Mouse (Mus musculus): ENCODE data around the gene Man2a1.

DNA sequence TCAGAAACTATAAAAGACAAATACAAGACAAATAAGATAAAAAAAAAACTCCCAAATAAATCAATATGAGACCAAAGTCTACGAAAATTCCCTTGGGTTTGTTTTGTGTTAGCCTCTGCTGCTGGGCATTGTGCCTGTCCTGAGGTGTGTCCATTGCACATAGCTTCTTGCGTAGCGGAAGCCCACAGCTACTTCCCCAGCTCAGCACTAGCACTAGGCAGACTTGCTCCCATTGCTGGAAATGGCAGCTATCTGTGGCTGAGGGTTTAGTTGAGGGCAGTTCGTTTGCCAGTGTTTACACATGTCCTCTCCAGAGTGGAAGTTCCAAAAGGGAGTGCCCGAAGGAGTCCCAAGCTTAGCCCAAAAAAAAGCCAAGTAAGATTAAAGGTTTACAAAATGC is 146.9 kb downstream of the Man2a1 start:
- no peak for TF ChIP-seq POLR2A (IDR thresholded peaks at IDR 0.05; ENCODE audit: control insufficient read depth, extremely low read depth, insufficient read depth, low read length, poor library complexity)
- no peak for TF ChIP-seq CTCF (IDR thresholded peaks at IDR 0.05; ENCODE audit: borderline replicate concordance, control insufficient read depth, extremely low read depth, insufficient read depth, low read length, poor library complexity)
